Mouse (Mus musculus): Measurements from ENCODE around the gene Pde1b.

Gene Pde1b

GRCm38 (mm10) chr15:103502435-103503250, at the start of gene Pde1b:
Pde1b (plus strand) TSS chr15:103503034.
- peak; percentile 56 for DNase-seq

DNA sequence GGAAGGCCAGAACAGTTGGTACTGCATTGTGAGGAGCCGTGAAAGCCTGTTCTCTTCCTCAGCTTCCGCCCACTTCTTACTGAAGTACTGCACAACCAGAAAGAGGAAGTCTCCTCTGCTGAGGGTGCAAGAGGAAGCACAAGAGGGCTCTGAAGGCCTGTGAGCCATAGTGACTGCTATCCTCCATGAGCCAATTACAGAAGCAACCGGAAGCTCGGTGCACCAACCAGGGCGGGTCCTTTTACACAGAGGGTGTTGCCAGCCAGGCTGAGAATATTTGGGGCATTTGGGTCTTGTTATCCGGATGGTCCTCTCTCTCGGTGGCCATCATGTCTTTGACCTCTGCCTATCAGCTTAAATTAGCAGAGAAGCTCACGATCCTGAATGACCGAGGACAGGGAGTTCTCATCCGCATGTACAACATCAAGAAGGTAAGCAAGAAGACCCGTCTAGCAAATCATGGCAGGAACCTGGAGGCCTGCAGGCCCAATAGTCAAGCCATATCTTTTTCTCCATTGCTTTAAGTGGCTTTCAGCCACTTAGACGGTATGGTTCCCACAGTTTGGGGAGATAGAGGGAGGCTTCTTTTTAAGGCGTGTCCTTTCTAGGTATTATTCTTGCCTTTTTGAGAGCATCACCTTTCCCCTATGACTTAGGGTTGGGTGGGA, 49.1 kb upstream of the Pde1b start, which contains the start of gene Nckap1l:
TSS of gene Nckap1l (plus strand) at position 244 of the 668 bp plus-strand sequence.
- DNase-seq = peak; percentile 84

DNA sequence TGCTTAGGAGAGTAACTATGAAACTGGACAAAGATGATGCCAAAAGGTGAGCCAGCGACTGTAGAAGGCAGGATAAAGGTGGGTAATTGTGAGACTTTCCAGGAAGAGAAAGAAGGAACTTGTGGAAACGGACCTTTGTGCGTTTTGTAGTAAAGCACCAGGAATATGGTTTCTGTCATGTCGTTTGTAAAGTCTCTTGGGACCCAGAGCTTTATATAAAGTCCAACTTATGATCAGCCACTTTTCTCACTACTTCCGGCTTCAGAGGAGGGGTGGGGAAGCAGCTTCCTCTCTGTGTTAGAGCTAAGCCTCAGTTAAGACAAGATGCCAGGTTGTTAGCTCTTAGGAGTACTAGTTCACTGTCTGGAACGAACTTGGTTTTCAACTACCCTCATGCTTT, 48.4 kb upstream of the Pde1b start:
- no peak for DNase-seq

DNA sequence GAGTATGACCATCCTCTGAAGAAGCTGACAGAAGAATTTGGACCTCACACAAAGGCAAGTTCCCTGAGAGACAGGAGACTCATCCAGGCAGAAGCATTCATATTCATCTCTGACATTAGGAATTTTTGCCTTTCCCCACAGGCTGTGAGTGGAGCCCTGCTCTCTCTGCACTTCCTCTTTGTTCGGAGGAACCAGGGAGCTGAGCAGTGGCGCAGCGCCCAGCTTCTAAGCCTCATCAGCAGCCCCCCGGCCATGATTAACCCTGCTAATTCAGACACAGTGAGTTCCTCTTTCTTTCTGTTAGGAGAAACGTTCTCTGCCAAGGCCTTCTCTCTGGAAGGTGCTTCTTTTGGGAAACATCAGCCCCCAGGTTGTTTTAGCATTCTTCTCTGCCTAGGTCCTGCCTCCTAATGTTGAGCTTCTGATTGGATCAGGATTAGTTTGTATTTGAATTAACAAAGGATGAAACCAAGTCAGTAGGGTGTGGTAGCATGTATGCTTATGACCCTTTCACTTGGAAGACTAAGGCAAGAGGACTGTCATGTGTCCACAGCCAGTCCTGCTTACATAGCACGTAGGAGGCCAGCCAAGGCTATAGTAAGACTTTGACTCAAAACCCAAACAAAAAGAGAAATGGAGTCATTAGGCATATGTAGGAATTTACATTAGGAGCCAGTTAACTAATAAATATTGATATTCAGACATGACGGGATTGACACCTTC, 40.1 kb upstream of the Pde1b start:
- DNase-seq = peak; percentile 21

DNA sequence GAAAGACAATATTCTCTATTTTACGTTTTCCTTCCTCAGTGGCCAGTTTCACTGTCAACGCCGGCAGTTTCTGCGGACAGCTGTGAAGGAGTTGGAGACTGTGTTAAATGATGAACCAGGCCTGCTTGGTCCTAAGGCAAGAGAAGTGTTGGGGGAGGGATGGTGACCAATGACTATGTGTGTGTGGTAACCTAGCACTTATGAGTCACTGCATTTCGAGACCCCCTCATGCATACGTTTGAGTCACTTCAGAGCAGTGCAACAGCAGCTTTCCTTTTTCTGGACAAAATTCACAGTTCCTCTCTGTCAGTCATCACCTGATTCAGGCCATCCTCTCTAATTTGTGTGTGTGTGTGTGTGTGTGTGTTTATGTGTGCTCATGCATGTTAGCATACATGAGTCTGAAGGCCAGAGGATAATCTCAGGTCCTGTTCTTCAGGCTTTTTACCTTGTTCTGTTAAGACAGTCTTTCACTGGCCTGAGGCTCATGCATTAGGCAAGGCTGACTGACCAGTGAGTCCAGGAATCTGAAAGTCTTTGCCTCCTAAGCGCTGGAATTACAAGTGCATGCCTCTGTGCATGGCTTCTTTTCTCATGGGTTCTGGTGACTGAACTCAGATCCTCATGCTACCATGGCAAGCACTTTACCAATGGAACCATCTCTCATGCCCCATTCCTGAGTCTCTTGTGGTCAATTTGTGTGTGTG, 31.2 kb upstream of the Pde1b start:
- no peak for DNase-seq

DNA sequence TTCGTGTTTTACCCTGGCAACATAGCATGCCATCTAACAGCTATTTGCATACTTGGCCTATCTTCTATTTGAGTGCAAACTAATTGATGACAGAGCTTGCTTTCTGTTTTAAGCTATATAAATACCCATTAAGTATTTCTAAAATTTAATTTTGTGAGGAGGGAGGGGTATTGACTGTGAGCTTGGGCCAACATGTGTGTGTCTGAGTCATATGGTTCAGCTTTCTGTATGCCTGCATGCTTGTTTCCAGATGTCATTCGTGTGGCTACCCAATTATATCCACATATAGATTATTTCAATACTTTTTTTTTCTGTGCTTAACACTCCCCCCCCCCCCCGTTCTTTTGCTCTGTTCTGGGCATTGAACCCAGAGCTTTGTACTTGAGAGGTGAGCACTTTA, 30.6 kb upstream of the Pde1b start:
- DNase-seq = no peak

DNA sequence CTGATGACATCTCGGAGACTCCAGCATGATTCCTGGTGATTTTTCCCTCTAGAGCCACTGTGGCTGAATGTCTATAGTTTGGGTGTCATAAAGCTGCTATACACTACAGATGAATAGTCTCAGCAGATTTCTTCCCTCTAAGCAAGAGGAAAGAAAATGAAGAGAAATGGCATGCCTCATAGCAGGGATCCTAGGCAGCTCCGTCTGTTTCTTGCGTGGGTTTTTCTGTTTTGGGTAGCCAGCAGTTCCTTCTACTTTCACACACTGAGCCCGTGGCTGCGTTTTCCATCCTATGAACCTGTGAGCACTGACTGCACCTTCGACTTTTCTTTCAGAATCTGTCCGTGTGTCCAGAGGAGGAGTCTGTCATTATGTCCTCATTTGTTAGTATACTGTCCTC, 29.7 kb upstream of the Pde1b start:
- DNase-seq = no peak

GRCm38 (mm10) chr15:103473769-103474168, 29.1 kb upstream of the Pde1b start:
- no peak for DNase-seq

DNA sequence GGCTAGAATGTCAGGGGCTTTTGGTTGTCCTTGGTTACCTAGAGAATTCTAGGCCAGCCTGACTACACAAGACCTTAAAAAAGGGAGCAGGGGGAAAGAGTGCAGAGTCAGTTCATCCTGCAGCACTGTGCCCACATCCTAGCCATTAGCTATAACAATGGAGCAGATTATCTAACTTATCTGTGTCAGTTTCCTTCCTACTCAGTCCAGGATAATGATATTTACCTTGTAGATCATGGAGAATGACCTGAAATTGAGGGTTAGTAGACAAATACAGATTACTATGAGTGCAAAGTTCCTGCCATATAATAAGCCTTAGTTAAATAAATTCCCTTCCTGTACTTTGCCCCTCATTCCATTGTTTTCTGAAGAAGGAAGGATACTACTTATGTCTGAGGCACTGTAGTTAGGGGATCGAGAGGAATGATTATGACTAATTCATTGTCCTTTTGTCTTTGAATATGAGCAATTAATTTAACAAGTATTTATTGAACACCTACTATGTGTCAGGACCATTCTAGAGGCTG, 23.7 kb upstream of the Pde1b start:
- no peak for DNase-seq

GRCm38 (mm10) chr15:103480129-103480528, 22.7 kb upstream of the Pde1b start:
- DNase-seq = no peak

DNA sequence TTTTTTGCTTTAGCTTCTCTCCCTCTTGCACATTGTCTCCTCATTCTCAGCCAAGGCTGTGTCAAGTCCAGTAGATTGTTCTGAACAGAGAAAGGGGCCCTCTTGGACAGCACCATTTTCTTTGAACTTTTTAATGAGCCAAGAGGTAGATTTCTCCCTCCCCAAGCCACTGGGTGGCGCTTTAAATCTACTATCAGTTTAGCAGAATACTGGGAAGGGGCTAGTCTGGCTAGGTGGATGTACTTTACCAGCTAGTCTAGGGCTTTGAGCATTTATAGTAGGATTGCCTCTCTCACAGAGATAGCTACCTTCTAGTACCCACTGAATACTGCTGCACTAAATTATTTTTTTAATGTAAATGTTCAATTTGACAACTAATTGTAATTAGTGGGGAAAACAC, 20.3 kb upstream of the Pde1b start:
- DNase-seq = peak; percentile 22

DNA sequence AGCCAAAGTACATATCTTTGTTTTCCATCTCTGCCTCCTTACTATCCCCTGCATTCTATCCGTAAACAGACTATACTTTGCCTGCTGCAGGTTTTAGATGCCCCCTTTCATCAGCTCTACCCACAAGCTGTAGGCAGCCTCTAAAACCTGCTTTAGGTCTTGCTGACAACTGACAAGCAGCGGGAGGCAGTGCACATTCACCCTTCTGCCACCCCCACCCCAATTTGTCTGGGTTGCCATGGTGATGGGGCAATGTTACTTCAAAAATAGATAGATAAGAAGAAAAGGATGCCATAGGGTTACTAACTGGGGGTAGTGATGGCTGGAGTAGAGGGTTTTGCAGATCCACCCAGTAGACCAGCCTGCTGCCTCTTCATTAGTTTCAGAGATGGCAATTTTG, 18.3 kb upstream of the Pde1b start:
- DNase-seq = no peak

GRCm38 (mm10) chr15:103485106-103485505, 17.7 kb upstream of the Pde1b start:
- DNase-seq = no peak

DNA sequence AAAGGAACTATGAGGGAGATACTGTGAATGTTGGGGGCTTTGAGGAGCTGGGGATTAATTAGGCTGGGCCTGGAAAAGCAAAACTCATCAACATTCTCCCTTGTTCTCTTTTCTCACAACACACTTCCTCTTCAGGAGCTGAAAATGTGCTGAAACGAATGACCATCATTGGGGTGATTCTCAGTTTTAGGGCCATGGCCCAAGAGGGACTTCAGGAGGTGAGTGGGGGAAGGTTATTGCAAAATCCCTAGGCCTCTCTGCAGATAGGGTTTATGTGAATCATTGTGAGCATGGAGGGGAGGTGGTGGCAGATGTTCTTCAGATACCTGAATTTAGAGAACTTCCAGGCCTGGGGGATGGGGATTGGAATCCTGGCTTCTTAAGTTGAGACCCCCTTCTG, 16.2 kb upstream of the Pde1b start:
- no peak for DNase-seq

DNA sequence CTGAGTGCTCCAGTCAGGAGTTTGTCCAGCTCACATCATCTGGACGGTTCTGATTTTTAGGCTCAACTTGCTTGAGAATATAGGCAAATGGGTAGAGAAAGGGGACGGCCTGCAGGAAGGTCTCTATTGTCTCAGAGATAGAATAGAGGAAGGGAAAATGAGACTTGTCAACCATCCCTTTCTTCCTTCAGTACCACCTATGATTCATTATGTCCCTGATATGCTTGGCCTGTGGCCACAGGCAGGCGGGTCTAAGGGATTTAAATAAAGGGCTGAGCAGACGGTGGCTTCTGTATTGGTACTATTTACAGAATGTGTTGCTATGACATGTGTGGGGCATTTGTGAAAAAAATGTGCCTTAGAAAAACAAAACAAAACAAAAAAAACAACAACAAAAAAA, 14.5 kb upstream of the Pde1b start:
- no peak for DNase-seq

- no peak for DNase-seq
Measured at GRCm38 (mm10) chr15:103496204-103497140, 6.4 kb upstream of the Pde1b start.

DNA sequence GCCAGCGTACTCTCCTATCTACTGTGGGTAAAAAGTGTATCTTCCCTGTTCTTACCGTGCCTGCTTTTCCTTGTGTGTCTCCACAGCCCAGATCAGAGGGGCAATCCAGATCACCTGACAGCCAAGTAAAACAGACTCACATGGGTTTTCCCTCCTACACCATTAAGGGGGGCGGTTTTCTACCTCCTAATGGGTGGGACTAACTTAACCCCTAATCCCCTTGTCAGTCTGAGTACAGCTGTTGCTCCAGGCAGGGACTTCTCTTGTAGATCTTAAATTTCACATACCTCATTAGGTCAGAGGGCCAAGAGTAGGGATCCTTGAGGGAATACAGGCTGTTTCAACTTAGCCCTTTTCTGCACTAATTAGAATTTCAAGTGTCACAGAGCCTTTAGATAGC, 4.7 kb upstream of the Pde1b start:
- DNase-seq = no peak

GRCm38 (mm10) chr15:103500723-103501122, 2.1 kb upstream of the Pde1b start:
- DNase-seq = no peak

DNA sequence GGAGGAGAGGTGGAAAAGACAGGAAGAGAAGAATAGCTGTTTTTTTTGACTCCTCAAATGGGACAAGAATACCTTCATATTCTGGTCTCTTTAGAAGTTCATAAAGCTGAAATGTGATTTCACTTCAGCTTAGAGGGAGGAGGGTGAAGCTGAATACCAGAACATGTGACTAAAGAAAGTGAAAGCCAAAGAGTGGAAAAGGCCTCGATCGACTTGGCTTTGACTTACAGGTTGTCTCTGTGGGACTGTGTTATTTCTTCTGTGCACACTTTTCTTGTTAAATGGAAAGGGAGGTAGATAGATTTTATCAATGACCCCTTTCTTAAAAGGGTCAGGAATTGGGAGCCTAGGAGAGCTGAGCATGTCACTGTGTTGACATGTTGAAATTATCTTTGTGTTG, 1.6 kb upstream of the Pde1b start:
- no peak for DNase-seq

DNA sequence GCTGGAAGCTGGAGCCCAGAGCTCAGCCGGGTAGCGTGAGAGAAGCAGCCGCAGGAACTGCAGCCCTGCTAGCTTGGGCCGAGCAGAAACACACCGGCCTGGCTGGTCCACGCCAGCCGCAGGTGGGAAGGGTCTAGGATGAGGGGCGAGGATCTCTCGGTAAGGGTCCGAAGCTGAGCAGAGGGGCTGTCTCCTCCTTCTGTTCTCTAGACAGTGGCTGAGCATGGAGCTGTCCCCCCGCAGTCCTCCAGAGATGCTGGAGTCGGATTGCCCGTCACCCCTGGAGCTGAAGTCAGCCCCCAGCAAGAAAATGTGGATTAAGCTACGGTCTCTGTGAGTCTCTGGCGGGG, 392 bp downstream of the Pde1b start:
- DNase-seq = no peak

DNA sequence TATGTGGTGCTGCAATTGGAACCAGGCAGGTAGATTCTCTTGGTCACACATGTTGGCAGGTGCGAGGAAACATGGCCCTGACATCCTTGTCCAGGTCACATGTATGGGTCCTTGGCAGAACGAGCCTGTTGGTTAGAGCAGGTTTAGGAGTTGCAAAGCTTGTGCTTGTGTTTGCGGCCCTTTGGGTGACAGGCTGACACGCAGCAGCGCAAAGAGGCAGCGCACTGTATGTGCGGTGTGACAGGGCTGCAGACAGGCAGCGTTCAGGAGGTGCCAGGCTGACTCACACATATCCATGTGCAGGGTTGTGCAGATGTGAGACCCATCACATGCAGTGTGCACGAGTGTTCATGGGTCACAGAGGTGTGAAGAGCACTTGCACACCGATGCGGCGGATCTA, 826 bp downstream of the Pde1b start:
- no peak for DNase-seq

GRCm38 (mm10) chr15:103509317-103509716, 6.5 kb downstream of the Pde1b start:
- DNase-seq = no peak

All from lung, postnatal 36 days (tissue).